Mouse (Mus musculus) heart, embryonic 14.5 days (tissue): ENCODE measurements around the gene Gm11939. TPM values are rescaled to one million over a fixed set of nuclear protein-coding genes. Genes with fewer than 3 reads are reported as not detected.
"Not testable (repeated sequence)": the region's sequence is repeated elsewhere in the genome, so short reads cannot be mapped to it uniquely, and the experiment has no call there.

Experiments
- ATAC-seq: fragments of 200-750 bp; cut with Nextera tagmentation; 2 replicates; pipeline ENCODE4 v1.8.0; 2017; ENCODE audit warnings: low read depth, moderate TSS enrichment; ENCODE audit not compliant: insufficient number of reproducible peaks, insufficient read depth, low FRiP score
- H3K27ac ChIP-seq, 2 experiments: fragments of 200-500 bp in 1 of 2; fragments of 300-500 bp in 1 of 2; sonication (generic) in 1 of 2; replicated peaks in 1 of 2; 2 replicates each; pipeline ENCODE4 v1.5.1; 2012 to 2014; ENCODE audit warnings: low read depth in 2 of 2, low read length in 2 of 2, control low read depth in 1 of 2, mild to moderate bottlenecking in 1 of 2, mixed read lengths in 1 of 2; ENCODE audit not compliant: control insufficient read depth in 1 of 2, insufficient read depth in 1 of 2
- H3K27me3 ChIP-seq: fragments of 300-500 bp; sonication (generic); 2 replicates; pipeline ENCODE4 v1.6.1; 2014; ENCODE audit warnings: mild to moderate bottlenecking, low read length, control low read depth; ENCODE audit not compliant: control insufficient read depth, insufficient read depth
- H3K36me3 ChIP-seq: fragments of 300-500 bp; sonication (generic); 2 replicates; pipeline ENCODE4 v1.6.1; 2014; ENCODE audit warnings: mild to moderate bottlenecking, control low read depth, low read length, mixed read lengths; ENCODE audit not compliant: control insufficient read depth, insufficient read depth
- H3K4me1 ChIP-seq, 2 experiments: fragments of 200-500 bp in 1 of 2; fragments of 300-500 bp in 1 of 2; sonication (generic) in 1 of 2; 2 replicates each; pipeline ENCODE4 v1.6.1; 2012 to 2014; ENCODE audit warnings: low read length in 2 of 2, control low read depth in 1 of 2, mixed read lengths in 1 of 2; ENCODE audit not compliant: control insufficient read depth in 2 of 2, insufficient read depth in 2 of 2
- H3K4me2 ChIP-seq: fragments of 300-500 bp; sonication (generic); 2 replicates; pipeline ENCODE4 v1.6.1; 2014; ENCODE audit warnings: mild to moderate bottlenecking, low read length
- H3K4me3 ChIP-seq, 2 experiments: fragments of 200-500 bp in 1 of 2; fragments of 300-500 bp in 1 of 2; sonication (generic) in 1 of 2; 2 replicates each; pipeline ENCODE4 v1.5.1; 2012 to 2014; ENCODE audit warnings: low read length in 2 of 2, mild to moderate bottlenecking in 2 of 2, control low read depth in 1 of 2, low read depth in 1 of 2, moderate library complexity in 1 of 2; ENCODE audit not compliant: control insufficient read depth in 1 of 2, insufficient read depth in 1 of 2
- H3K9ac ChIP-seq: fragments of 300-500 bp; sonication (generic); 2 replicates; pipeline ENCODE4 v1.6.1; 2014; ENCODE audit warnings: mild to moderate bottlenecking, low read length
- H3K9me3 ChIP-seq: fragments of 300-500 bp; sonication (generic); 2 replicates; pipeline ENCODE4 v1.6.1; 2016; ENCODE audit warnings: low read length, control low read depth; ENCODE audit not compliant: control insufficient read depth
- WGBS: fragments of 180-500 bp; shearing (Covaris S2); extraction: QIAGEN DNeasy Blood & Tissue Kit; methylation state at CpG from one replicate; pipeline ENCODE4 v1.1.7; 2014; 5-methylcytosine and 5-hydroxymethylcytosine counted together
- polyA plus RNA-seq: library from polyadenylated mRNA; unstranded; fragments of >200 nt; fragmentation: Nextera tagmentation; extraction: Ambion mirVana; gene quantifications from 2 replicates; pipeline ENCODE4 v1.2.1, GENCODE M21; 2014

Gene Gm11939
- polyA plus RNA-seq, result not detected in 2 replicates

DNA sequence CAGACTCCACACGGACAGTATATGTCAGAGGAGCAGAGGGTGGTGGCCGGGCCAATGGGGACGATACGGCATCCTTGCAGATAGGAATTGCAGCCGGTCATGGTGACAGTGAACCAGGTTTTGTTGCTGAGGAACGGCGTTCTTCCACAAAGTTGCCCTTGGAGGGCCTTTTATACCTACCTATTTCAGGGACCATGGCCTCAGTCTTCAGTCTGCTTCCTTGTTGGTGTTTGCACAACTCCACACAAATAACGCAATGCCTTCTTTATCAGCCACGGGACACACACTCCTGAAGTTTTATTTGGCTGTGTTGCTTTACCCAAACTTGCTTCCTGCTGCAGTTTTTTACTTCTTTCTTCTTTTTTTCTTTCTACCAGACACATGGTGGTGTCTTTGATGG, at the start of gene Gm11939:
TSS of gene Gm11939 (minus strand) at position 101 of the 400 bp plus-strand sequence.
- 86% methylated on average over 9 of the region's 9 CpGs for WGBS
- H3K4me1 ChIP-seq, result no peaks in the 10 kb centered on the region
- no peak for ATAC-seq
- no peaks in the 10 kb centered on the region for H3K36me3 ChIP-seq
- H3K4me3 ChIP-seq, result no peak within 1 kb of the TSS
- no peak within 1 kb of the TSS for H3K4me2 ChIP-seq
- H3K9me3 ChIP-seq, result no peaks in the 10 kb centered on the region
- H3K27ac ChIP-seq, result no peak within 1 kb of the TSS
- H3K9ac ChIP-seq, result no peak within 1 kb of the TSS
- no peaks in the 10 kb centered on the region for H3K27me3 ChIP-seq

DNA sequence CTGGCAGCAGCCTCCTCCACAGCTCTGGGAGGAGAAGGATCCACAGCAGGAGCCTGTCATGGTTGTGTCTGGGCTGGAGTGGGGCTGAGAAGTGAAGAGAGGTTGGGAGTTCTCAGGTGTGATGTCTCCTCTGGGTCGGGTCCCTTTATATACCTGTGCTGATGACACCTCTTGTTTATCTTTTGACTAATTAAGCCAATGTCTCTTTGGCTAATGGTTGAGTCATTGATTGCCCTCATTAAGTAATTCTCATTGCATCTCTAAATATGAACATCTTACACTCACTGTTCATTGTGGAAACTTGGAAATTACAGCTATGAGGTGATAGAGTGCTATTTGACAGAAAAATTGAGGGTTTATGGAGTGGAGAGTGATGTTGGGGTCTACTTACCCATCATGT, 43.9 kb upstream of the Gm11939 start, which contains the start of gene Gm11938:
TSS of gene Gm11938 (minus strand) at position 101 of the 400 bp plus-strand sequence.
- not testable (repeated sequence) for H3K27me3 ChIP-seq, ATAC-seq, H3K27ac ChIP-seq, H3K9ac ChIP-seq, H3K4me1 ChIP-seq, H3K36me3 ChIP-seq, H3K9me3 ChIP-seq, H3K4me3 ChIP-seq, H3K4me2 ChIP-seq
- WGBS, result 44% methylated on average over 1 of the region's 1 CpGs

DNA sequence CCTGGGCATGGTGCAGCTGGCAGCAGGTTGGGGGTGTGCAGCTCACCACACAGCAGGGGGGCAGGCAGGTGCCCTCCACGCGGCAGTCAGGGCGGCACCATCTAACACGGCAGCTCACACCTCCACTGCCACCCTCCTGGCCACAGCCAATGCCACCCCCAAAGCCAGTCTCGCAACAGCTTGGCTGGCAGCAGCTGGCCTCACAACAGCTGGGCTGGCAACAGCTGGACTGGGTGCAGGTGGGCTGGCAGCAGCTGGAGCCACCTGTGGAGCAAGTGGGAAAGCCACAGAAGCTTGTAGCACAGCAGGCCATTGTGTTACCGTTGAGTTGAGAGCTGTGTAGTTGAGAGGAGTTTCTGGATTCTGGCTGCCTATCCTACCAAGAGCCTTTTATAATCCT, 38.5 kb upstream of the Gm11939 start, which contains the start of gene Krtap9-3:
TSS of gene Krtap9-3 (minus strand) at position 364 of the 400 bp plus-strand sequence.
- not testable (repeated sequence) for H3K27ac ChIP-seq, H3K9me3 ChIP-seq, ATAC-seq, H3K4me3 ChIP-seq, H3K27me3 ChIP-seq, H3K9ac ChIP-seq, H3K4me1 ChIP-seq, H3K36me3 ChIP-seq, H3K4me2 ChIP-seq
- WGBS, result 72% methylated on average over 5 of the region's 6 CpGs

DNA sequence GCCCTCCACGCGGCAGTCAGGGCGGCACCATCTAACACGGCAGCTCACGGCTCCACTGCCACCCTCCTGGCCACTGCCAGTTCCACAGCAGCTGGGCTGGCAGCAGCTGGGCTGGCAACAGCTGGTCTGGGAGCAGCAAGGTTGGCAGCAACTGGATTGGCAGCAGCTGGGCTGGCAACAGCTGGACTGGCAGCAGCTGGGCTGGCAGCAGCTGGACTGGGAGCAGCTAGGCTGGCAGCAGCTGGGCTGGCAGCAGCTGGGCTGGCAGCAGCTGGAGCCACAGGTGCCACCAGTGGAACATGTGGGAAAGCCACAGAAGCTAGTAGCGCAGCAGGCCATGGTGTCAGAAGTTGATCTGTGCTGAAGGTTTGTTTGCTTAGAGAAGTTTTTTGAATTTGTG, 31.7 kb upstream of the Gm11939 start, which contains the start of gene Krtap1-3:
TSS of gene Krtap1-3 (minus strand) at position 359 of the 400 bp plus-strand sequence.
- H3K27ac ChIP-seq, result no peak within 1 kb of the TSS
- no peaks in the 10 kb centered on the region for H3K36me3 ChIP-seq
- H3K9me3 ChIP-seq, result no peaks in the 10 kb centered on the region
- H3K27me3 ChIP-seq, result no peaks in the 10 kb centered on the region
- no peak for ATAC-seq
- no peaks in the 10 kb centered on the region for H3K4me1 ChIP-seq
- WGBS, result 73% methylated on average over 4 of the region's 6 CpGs
- no peak within 1 kb of the TSS for H3K9ac ChIP-seq
- H3K4me2 ChIP-seq, result no peak within 1 kb of the TSS
- no peak within 1 kb of the TSS for H3K4me3 ChIP-seq

DNA sequence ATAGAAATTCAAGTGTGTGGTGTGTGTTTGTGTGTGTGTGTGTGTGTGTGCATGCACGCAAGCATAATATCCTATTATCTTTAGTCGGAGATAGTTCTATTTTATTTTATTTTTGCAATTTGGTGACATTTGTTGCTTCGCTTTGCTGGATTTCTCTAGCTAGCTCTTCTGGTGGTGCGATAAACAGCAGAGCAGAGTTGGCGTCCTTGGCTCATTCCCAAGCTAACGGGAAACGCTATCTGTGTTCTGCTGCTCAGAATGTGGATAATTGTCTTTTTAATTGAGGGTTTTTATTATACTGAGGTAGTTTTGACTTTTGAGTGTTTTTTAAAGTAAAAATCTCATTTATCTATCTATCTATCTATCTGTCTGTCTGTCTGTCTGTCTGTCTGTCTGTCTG, 25.8 kb upstream of the Gm11939 start:
- Histone ChIP-seq H3K27ac (no peak overlapping the region), H3K4me2 (no peak overlapping the region), H3K36me3 (no peaks in the 10 kb centered on the region), H3K9me3 (no peaks in the 10 kb centered on the region), H3K9ac (no peak overlapping the region), H3K4me1 (no peaks in the 10 kb centered on the region), H3K27me3 (no peaks in the 10 kb centered on the region), H3K4me3 (no peak overlapping the region)
- no peak for ATAC-seq
- WGBS, result 75% methylated on average over 7 of the region's 7 CpGs

DNA sequence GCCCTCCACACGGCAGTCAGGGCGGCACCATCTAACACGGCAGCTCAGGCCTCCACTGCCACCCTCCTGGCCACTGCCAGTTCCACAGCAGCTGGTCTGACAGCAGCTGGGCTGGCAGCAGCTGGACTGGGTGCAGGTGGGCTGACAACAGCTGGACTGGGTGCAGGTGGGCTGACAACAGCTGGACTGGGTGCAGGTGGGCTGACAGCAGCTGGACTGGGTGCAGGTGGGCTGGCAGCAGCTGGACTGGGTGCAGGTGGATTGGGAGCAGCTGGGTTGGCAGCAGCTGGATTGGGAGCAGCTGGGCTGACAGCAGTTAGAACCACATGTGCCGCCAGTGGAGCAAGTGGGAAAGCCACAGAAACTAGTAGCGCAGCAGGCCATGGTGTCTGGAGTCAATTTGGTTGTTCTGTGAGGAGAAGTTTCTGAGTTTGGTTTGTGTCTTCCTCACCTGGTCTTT, 24.0 kb upstream of the Gm11939 start, which contains the start of gene Krtap1-4:
TSS of gene Krtap1-4 (minus strand) at position 410 of the 460 bp plus-strand sequence.
- H3K27me3 ChIP-seq, result no peaks in the 10 kb centered on the region
- ATAC-seq, result no peak
- no peaks in the 10 kb centered on the region for H3K9me3 ChIP-seq
- H3K4me3 ChIP-seq, result no peak within 1 kb of the TSS
- H3K9ac ChIP-seq, result no peak within 1 kb of the TSS
- no peak within 1 kb of the TSS for H3K27ac ChIP-seq
- no peak within 1 kb of the TSS for H3K4me2 ChIP-seq
- H3K36me3 ChIP-seq, result no peaks in the 10 kb centered on the region
- 80% methylated on average over 5 of the region's 5 CpGs for WGBS
- H3K4me1 ChIP-seq, result no peaks in the 10 kb centered on the region

DNA sequence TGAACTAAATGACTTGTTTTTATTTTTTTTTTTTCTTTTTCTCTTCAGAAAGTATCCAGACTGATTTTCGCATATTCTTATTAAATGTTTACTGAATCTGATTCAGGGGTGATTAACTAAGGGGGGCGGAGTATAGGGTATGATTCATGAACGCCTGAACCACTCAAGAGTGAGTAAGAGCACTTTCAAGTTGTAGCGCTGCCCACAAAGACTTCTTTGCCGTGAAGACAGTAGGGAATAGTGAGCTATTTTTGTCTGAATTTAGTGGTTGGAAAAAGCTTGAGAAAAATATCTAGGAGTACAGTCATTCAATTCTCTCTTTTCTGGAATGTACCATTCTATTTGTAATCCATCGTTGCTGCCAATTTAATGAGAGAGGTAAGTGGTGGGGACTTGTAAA, 22.3 kb upstream of the Gm11939 start:
- WGBS, result 74% methylated on average over 6 of the region's 6 CpGs
- H3K4me1 ChIP-seq, result no peaks in the 10 kb centered on the region
- H3K9me3 ChIP-seq, result no peaks in the 10 kb centered on the region
- H3K4me3 ChIP-seq, result no peak overlapping the region
- H3K36me3 ChIP-seq, result no peaks in the 10 kb centered on the region
- no peak overlapping the region for H3K9ac ChIP-seq
- ATAC-seq, result no peak
- no peak overlapping the region for H3K4me2 ChIP-seq
- H3K27ac ChIP-seq, result no peak overlapping the region
- H3K27me3 ChIP-seq, result no peaks in the 10 kb centered on the region

DNA sequence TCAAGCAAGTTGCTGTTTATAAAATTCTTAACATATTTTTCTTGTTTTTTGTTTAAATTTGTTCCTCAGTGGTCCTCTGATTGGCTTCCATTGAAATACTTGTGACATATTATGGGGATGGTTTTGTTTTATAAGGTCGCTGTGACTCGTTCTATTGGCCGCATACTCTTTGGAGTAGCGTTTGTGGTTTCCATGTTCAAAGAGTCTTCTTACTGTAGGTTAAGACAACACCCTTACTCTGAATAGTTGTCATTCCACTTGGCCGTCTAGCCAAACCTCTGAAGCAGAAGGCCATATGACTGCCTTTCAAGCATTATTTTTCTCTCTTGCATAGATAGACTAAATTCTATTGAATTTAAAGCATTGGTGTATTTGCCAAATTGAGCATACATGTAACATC, 21.8 kb upstream of the Gm11939 start:
- H3K9ac ChIP-seq, result no peak overlapping the region
- H3K4me3 ChIP-seq, result no peak overlapping the region
- no peaks in the 10 kb centered on the region for H3K9me3 ChIP-seq
- ATAC-seq, result no peak
- no peak overlapping the region for H3K4me2 ChIP-seq
- no peaks in the 10 kb centered on the region for H3K27me3 ChIP-seq
- WGBS, result 87% methylated on average over 5 of the region's 5 CpGs
- no peaks in the 10 kb centered on the region for H3K4me1 ChIP-seq
- no peak overlapping the region for H3K27ac ChIP-seq
- no peaks in the 10 kb centered on the region for H3K36me3 ChIP-seq
